Mouse (Mus musculus): ENCODE measurements around the gene Itgb4.

Gene Itgb4

GRCm38 (mm10) chr11:116028177-116028865, 53.8 kb downstream of the Itgb4 start:
- DNase-seq (ENCODE audit: low spot score in 2 of 2), result no peak

GRCm38 (mm10) chr11:116029086-116029865, 54.8 kb downstream of the Itgb4 start:
- DNase-seq (ENCODE audit: low spot score in 2 of 2), result no peak

GRCm38 (mm10) chr11:116030088-116030897, 55.8 kb downstream of the Itgb4 start, which contains the start of gene Unk:
TSS of gene Unk (plus strand) at chr11:116030322.
- peak; percentile 91 to 97 for DNase-seq (ENCODE audit: low spot score in 2 of 2)

GRCm38 (mm10) chr11:116030898-116031845, 56.7 kb downstream of the Itgb4 start:
- DNase-seq (ENCODE audit: low spot score in 2 of 2), result peak; percentile 49 to 81

- no peak for DNase-seq (ENCODE audit: low spot score in 2 of 2)
Observed at GRCm38 (mm10) chr11:116034584-116034983, 60.1 kb downstream of the Itgb4 start.

- DNase-seq (ENCODE audit: low spot score in 2 of 2), result no peak
Observed at GRCm38 (mm10) chr11:116036671-116037070, 62.2 kb downstream of the Itgb4 start.

GRCm38 (mm10) chr11:116037826-116038225, 63.3 kb downstream of the Itgb4 start:
- DNase-seq (ENCODE audit: low spot score in 2 of 2), result no peak

GRCm38 (mm10) chr11:116040593-116040992, 66.1 kb downstream of the Itgb4 start:
- DNase-seq (ENCODE audit: low spot score in 2 of 2), result no peak

GRCm38 (mm10) chr11:116041833-116042232, 67.3 kb downstream of the Itgb4 start:
- no peak for DNase-seq (ENCODE audit: low spot score in 2 of 2)

- DNase-seq (ENCODE audit: low spot score in 2 of 2), result no peak
Observed at GRCm38 (mm10) chr11:116042372-116043138, 68.0 kb downstream of the Itgb4 start.

- DNase-seq (ENCODE audit: low spot score in 2 of 2), result no peak
Observed at GRCm38 (mm10) chr11:116043286-116043685, 68.8 kb downstream of the Itgb4 start.

GRCm38 (mm10) chr11:116045173-116045572, 70.7 kb downstream of the Itgb4 start:
- no peak for DNase-seq (ENCODE audit: low spot score in 2 of 2)

- no peak for DNase-seq (ENCODE audit: low spot score in 2 of 2)
Observed at GRCm38 (mm10) chr11:116049610-116050009, 75.1 kb downstream of the Itgb4 start.

GRCm38 (mm10) chr11:116050196-116050595, 75.7 kb downstream of the Itgb4 start:
- DNase-seq (ENCODE audit: low spot score in 2 of 2), result no peak

GRCm38 (mm10) chr11:116053510-116054229, 79.2 kb downstream of the Itgb4 start:
- DNase-seq (ENCODE audit: low spot score in 2 of 2), result no peak

GRCm38 (mm10) chr11:116055873-116056272, 81.4 kb downstream of the Itgb4 start:
- DNase-seq (ENCODE audit: low spot score in 2 of 2), result no peak

GRCm38 (mm10) chr11:116057237-116057881, 82.8 kb downstream of the Itgb4 start:
- DNase-seq (ENCODE audit: low spot score in 2 of 2), result peak in 1 of 2 experiments; percentile 42

Data from spleen, postnatal 4 days (tissue).